Mouse (Mus musculus) spleen, adult 18-20 months (tissue): ENCODE results near the gene Gigyf2.

Source experiments
- DNase-seq, 2 experiments: peaks; one replicate each; pipeline ENCODE4 v3.0.0; 2022; ENCODE audit warnings: mixed read lengths in 2 of 2

Gene Gigyf2

GRCm38 (mm10) chr1:87326742-87327163 lies at the start of gene Gigyf2:
Gigyf2 (plus strand) TSS chr1:87326998.
- DNase-seq, result peak; percentile 95 to 96

DNA sequence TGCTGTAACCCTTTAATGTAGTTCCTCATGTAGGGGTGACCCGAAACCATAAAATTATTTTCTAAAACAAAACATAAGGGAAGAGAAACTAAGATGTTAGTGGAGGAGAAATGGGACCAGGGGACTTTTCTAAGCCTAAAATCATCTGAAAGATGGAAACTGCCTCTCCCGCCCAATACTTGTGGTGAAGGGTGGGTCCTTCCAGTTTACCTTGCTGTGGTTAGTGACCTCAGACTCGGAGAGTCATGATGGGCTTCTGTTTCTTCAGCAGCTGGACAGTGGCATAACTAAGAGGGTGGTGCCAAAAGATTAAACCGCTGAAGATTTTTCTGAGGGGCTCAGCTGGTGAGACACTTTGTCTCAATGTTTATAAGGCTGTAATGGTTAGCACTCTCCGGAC lies 46.5 kb upstream of the Gigyf2 start:
- no peak for DNase-seq

DNA sequence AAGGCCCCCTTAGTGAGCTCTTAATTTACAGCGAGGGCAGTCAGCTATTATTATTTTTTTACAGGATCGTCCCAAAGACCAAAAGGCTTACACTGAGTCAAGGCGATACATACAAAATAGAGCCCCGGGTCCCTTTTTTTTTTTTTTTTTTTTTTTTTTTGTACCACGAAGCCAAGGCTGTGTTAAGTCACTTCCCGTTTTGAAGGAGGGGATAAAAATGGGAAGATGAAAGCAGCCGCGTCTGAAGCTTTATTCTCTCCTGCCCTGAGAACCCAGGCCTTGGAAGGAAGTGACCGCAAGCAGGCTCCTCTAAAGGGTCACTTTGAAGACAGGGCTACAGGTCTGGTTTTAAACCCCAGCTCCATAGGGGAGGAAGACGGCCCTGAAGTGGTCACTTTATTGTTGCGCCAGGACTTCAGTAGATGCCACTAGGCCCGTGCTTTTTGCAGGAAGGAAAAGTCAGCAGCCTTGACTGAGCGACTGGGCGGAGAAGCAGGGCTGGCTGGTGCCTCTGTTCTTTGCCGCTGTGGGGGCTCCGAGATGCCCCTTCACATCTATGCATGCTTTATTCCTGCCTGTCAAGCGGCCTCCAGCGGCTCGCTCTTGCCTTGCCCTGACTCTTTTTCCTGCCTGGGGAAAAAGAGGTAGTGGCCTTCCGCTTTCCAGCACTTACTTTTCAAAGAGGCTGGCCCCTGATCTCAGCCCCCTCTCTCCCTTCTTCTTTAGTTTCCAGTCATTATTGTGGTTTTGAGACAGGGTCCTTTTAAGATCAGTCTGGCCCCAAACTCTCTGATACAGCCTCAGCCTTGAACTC lies 45.0 kb upstream of the Gigyf2 start:
- DNase-seq, result no peak

- no peak for DNase-seq
Measured at GRCm38 (mm10) chr1:87282413-87282788, 44.4 kb upstream of the Gigyf2 start.

DNA sequence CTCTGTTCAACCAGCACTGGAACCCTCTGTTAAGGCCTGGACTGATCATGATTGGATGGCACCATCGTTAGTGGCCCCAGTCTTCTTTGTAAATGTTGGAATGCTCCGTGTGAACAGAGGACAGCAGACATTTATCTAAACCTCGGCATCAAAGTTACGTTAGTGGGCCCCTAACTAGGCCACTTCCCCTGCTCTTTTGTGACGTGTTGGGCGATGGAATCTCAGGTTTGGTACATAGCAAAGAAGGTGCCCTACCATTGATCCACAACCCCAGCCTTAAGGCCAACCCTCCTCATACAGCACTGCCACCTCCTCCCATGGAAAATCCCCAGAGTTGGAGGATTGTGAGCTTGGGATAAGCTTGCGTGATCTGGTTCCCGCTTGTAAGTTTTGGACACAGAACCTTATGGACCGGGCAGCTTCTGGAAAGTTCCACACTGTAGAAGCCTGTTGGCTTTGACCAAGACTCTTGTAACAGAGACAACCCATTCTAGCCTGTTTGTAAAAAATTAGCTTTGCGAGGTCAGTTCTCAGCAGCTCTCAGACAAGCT lies 43.3 kb upstream of the Gigyf2 start:
- no peak for DNase-seq

DNA sequence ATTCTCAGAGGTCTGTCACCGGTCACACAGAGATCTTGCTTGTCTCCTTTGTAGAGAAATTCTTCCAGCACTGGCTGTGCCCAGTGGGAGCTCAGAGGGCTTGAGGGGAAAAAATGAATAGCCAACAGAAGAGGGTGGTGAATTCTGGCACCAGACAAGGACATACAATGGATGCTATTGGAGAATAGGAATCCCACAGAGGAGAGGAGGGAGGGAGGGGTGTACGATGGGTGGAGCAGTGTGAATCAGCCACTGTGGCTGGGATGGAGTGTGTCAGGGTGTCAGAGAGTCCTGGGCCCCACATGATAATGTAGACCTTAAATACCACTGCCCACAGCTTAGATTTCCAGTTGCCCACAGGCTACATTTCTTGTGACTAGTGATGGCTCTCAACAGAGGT lies 39.7 kb upstream of the Gigyf2 start:
- DNase-seq, result no peak

DNA sequence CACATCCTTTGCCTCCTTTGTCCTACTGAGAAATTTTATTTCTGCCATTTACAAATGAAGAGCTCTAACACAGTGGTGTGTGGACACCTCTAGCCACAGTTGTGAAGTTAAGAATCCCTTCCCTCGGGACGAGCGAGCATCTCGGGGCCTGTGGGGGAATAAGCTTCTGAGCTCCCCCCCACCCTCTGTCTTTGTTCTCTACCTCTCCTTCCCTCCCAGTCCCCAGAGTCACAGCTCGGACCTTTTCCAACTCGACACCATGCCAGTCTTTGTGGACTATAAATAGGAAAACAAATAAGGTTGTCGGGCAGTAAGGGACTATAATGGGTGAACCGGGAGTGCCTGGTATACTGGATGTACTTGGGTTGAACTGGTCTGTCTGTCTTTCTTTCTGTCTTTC lies 35.4 kb upstream of the Gigyf2 start:
- DNase-seq, result no peak

DNA sequence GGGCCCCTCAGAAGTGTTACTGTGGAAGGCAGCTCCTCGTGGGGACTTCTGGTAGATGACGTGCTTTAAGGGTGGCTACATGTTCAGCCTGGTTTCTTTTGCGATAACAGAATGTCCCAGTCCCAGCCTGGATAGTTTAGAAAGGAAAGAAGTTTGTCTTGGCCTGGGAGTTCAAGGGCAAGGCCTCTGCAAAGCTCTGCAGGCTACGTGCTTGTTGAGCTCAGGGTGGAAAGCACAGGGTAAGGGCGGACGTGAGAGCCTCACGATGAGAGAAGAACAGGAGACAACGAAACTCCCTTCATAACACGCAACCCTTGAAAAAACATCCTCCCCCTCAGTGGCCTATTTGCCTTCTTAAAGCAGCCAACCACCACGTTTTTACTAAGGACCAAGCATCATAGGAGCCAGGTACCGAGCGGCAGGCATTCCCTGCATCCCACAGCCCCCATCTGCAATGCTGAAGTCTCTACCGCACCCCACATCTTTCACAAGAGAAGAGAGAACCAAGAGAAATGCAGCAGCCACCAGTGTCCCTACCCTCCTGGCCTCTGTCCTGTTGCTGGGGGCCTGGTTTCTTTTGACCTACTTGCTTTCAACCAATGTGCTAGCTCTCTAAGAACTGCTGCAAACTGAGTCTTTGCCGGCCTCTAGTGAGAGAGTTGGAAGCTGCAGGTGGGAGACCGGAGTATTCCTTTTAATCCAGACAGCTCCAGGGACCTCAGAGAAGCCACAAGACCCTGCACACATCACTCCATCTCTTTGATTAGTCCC lies 34.2 kb upstream of the Gigyf2 start:
- DNase-seq, result no peak

DNA sequence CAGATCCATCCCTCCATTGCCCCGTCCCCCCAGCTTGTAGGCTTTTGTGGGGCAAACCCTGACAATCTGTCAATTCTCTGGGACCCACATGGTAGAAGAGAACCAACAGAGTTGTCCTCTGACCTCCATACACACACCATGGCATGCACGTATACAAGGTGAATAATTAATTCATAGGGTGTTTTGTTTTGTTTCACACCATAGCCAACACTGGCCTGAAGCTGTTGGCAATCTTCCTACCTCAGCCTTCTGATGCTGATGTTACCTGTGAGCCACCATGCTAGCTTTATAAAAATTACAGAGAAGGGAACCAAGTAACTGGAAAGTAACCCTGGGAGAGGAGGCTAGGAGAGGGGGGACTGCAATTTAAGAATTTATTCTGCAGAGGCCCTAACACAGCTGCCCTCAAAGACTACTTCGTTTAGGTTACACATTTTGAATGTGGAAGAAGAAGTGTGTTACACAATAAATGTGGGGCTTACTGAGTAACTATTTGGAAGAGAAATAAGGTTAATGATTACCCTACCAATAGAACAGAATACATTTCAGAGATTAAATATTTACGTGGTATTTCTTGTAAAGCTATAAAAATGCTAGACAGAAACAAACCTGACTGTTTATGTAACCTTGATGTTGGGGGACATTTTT lies 32.6 kb upstream of the Gigyf2 start:
- no peak for DNase-seq

DNA sequence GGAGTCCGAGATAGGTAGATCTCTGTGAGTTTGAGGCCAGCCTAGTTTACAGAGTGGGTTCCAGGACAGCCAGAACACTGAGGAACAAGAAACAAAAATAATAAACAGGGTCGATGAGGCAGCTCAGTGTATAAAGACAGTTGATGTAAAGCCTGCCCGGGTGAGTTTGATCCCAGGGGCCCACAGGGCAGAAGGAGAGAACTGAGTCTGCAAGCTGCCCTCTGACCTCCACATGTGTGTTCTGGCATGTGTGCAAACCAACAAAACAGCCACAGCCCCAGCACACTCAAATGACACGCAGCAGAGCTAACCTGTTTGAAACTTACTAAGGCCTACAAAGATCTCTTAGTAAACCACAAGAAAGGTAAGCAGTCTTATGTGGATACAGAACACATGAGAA lies 31.8 kb upstream of the Gigyf2 start:
- DNase-seq, result no peak

DNA sequence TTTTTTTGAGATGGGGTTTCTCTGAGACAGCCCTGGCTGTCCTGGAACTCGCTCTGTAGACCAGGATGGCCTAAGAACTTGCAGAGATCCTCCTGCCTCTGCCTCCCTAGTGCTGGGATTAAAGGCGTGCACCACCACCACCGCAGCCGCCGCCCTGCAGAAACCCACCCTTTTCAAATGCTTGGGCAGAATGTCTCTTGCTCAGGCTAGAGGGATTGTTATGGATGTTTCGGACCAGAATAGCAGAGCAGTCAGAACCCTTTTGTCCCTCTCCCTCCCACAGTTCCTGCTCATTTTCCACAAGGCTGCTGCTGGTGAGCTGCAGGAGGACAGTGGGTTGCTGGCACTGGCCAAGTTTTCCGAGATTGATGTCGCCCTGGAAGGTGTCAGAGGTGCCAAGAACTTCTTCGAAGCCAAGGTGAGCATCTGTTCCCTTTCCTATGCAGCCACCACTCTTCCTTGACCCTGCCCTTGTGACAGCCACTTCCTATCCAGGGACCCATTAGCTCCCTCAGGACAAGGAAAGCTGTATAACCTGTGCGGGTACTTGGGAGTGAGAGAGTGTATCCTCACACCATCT lies 29.4 kb upstream of the Gigyf2 start:
- DNase-seq, result no peak

GRCm38 (mm10) chr1:87300360-87301286 lies 26.2 kb upstream of the Gigyf2 start:
- no peak for DNase-seq

- DNase-seq, result no peak
Measured at GRCm38 (mm10) chr1:87301971-87302370, 24.8 kb upstream of the Gigyf2 start.

GRCm38 (mm10) chr1:87308952-87309351 lies 17.8 kb upstream of the Gigyf2 start:
- DNase-seq, result no peak

GRCm38 (mm10) chr1:87309621-87310020 lies 17.2 kb upstream of the Gigyf2 start:
- DNase-seq, result no peak

DNA sequence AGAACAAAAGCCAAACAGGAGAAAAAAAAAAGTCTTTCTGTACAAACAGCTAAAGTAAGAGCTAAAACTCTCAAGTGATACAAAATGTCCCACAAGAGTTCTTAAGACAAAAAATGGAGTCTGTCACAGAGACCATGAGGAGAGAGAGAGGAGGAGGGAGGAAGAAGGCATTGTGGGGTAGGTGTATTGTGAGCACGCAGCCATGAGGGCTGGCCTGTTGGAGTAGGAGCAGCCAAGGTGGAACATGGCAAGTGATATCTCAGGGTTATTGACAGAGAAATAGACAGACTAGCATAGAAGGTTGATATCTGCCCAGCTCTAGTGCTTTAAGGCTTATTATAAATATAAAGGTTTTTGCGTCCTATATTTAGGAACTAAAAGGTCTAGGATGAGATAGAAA lies 14.1 kb upstream of the Gigyf2 start:
- no peak for DNase-seq

- no peak for DNase-seq
Measured at GRCm38 (mm10) chr1:87313116-87313515, 13.7 kb upstream of the Gigyf2 start.

- DNase-seq, result no peak
Measured at GRCm38 (mm10) chr1:87313843-87314570, 12.8 kb upstream of the Gigyf2 start.

DNA sequence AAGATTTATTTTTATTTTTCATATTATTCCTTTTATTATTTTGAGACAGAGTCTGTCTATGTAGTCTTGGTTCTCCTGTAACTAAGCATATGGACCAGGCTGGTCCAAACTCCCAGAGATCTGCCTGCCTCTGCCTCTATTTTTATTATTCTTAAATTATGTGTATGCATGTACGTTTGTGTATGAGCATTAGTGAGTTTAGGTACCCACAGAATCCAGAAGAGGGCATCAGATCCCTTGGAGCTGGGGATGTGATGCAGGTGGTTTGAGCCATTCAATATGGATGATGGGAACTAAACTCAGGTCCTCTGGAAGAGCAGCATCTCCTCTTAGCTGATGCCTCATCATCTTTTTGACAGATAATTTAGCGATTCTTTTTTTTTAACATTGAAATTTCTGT lies 11.4 kb upstream of the Gigyf2 start:
- no peak for DNase-seq

GRCm38 (mm10) chr1:87315894-87316293 lies 10.9 kb upstream of the Gigyf2 start:
- DNase-seq, result no peak

DNA sequence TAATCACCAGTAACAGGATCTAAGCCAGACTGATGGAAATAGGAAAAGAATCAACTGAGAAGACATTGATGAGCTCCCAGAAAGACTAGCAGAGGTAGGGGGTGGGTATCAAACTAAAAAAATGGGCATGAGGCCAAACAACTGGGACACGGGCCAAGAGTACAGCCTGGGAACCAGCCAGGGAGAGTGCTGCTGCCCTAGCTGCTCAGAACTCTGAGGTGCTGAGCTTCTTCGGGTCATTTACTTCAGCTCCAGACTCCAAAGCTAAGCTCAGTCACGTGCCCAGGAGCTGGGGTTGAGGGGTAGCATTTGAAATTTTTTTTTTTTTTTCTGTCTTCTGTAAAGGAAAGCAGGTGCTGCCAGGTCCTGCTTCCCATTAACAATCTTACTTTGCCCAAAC lies 10.1 kb upstream of the Gigyf2 start:
- DNase-seq, result no peak
